24 mouse cellular contexts compared by ENCODE assay signal in the genomic region with DNA sequence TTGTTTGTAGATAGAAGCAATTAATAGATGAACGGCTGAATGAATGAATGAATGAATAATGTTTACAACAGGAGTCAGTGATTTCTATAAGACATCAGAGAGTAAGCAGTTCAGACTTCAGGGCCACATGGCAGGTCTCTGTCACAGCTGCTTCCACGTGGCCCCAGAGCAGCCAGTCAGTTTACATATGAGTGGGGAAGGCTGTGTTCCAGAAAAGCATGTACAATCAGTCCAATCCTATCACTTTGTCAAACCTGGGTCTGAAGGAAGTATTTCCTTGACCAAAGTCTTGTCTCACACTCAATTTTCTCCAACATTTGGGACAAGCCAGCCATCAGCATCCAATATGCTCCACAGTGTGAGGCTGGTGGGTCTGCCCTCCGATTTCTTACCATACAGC.
DNase-seq lines count a peak whose midpoint lies in the region; ATAC-seq and TF ChIP-seq lines count a peak whose summit lies in the region.
"Had no signal": no experiment of that assay in that cellular context is flagged by ENCODE, and none has a peak within 500 bp of the region (broad histone marks: within the 10 kb centered on the region; RNA-seq: fewer than 3 reads in every experiment).

No protein-coding gene starts in this region.

- ATAC-seq in forebrain, embryonic 13.5 days: no peak
- no peak for ATAC-seq in heart, embryonic 11.5 days (replicated peaks; ENCODE audit: insufficient number of reproducible peaks, low FRiP score, low TSS enrichment)
- peak; percentile 91 for ATAC-seq in lung, embryonic 16.5 days (ENCODE audit: low read depth)
- no peak for ATAC-seq in midbrain, embryonic 15.5 days (replicated peaks)
- ATAC-seq in midbrain, postnatal 0 days (ENCODE audit: low FRiP score): no peak
- ATAC-seq: activated CD4-positive, CD25-positive, alpha-beta regulatory T cell, adult 4 months had no signal

- 78% methylated on average over 3 of the region's 3 CpGs for WGBS in forebrain, embryonic 13.5 days
- WGBS in forebrain, embryonic 10.5 days: 80% methylated on average over 3 of the region's 3 CpGs
- WGBS in heart, embryonic 11.5 days (ENCODE audit: insufficient replicate concordance): 68% methylated on average over 3 of the region's 3 CpGs
- WGBS in lung, embryonic 16.5 days: 46% methylated on average over 3 of the region's 3 CpGs
- WGBS in midbrain, embryonic 15.5 days: 83% methylated on average over 3 of the region's 3 CpGs
- 79% methylated on average over 3 of the region's 3 CpGs for WGBS in midbrain, postnatal 0 days

- H3K27ac ChIP-seq in forebrain, embryonic 13.5 days: 0 out of 2 replicates have a peak overlapping the region, but pooled peaks have one; percentile 38
- H3K27ac ChIP-seq in forebrain, embryonic 10.5 days: no peak overlapping the region
- H3K27ac ChIP-seq in heart, embryonic 11.5 days (ENCODE audit: low read depth, low read length): no peak overlapping the region
- H3K27ac ChIP-seq in lung, embryonic 16.5 days (ENCODE audit: low read length): peak overlapping the region; percentile 65; the same call in 1 of the 2 replicates
- H3K27ac ChIP-seq in midbrain, embryonic 15.5 days: peak overlapping the region; percentile 54; the same call in 1 of the 2 replicates
- no peak overlapping the region for H3K27ac ChIP-seq in midbrain, postnatal 0 days (ENCODE audit: low read depth, low read length)
- H3K27ac ChIP-seq: embryonic facial prominence, embryonic 10.5 days; heart, adult 2 months; heart, embryonic 10.5 days; hindbrain, embryonic 12.5 days; hindbrain, embryonic 15.5 days had no signal

- no peak overlapping the region for H3K4me2 ChIP-seq in forebrain, embryonic 13.5 days
- H3K4me2 ChIP-seq in heart, embryonic 11.5 days: no peak overlapping the region
- no peak overlapping the region for H3K4me2 ChIP-seq in lung, embryonic 16.5 days (ENCODE audit: low read depth, low read length)
- no peak overlapping the region for H3K4me2 ChIP-seq in midbrain, embryonic 15.5 days
- H3K4me2 ChIP-seq in midbrain, postnatal 0 days (ENCODE audit: low read depth, low read length, poor library complexity, severe bottlenecking): no peak overlapping the region
- H3K4me2 ChIP-seq: embryonic facial prominence, embryonic 13.5 days; hindbrain, embryonic 12.5 days; hindbrain, embryonic 15.5 days had no signal

- no peak for DNase-seq in forebrain, embryonic 10.5 days (ENCODE audit: extremely low spot score, low spot score)
- DNase-seq in heart, adult 11 months: peak; percentile 53
- no peak for DNase-seq in lung, postnatal 25 days (ENCODE audit: low spot score)
- no peak for DNase-seq in midbrain, postnatal 0 days (ENCODE audit: low spot score)
- DNase-seq: adrenal gland, adult 8-10 months; adrenal gland, postnatal 25 days; cerebellum, adult 11-12 months; cerebellum, adult 8-10 months; cerebellum, postnatal 10 days; cerebellum, postnatal 36 days; embryo, embryonic 11 days; gastrocnemius, postnatal 25 days; heart, adult 2 months had no signal

- no peak overlapping the region for H3K4me3 ChIP-seq in forebrain, embryonic 13.5 days
- H3K4me3 ChIP-seq in forebrain, embryonic 10.5 days: no peak overlapping the region
- H3K4me3 ChIP-seq in heart, embryonic 11.5 days (ENCODE audit: low read depth, low read length): no peak overlapping the region
- H3K4me3 ChIP-seq in lung, embryonic 16.5 days (ENCODE audit: low read length): no peak overlapping the region
- no peak overlapping the region for H3K4me3 ChIP-seq in midbrain, embryonic 15.5 days
- no peak overlapping the region for H3K4me3 ChIP-seq in midbrain, postnatal 0 days (ENCODE audit: low read depth, low read length)
- H3K4me3 ChIP-seq: embryonic facial prominence, embryonic 10.5 days; embryonic facial prominence, embryonic 13.5 days; erythroblast, embryonic 14.5 days; heart, adult 2 months; heart, embryonic 10.5 days; hindbrain, embryonic 12.5 days; hindbrain, embryonic 15.5 days had no signal

- no peaks in the 10 kb centered on the region for H3K36me3 ChIP-seq in forebrain, embryonic 13.5 days (ENCODE audit: poor library complexity, severe bottlenecking)
- no peaks in the 10 kb centered on the region for H3K36me3 ChIP-seq in forebrain, embryonic 10.5 days (replicated peaks)
- H3K36me3 ChIP-seq in heart, embryonic 11.5 days (ENCODE audit: control insufficient read depth, insufficient read depth, low read length): no peaks in the 10 kb centered on the region
- H3K36me3 ChIP-seq in lung, embryonic 16.5 days (ENCODE audit: control insufficient read depth, insufficient read depth, low read length): no peaks in the 10 kb centered on the region
- H3K36me3 ChIP-seq in midbrain, embryonic 15.5 days (replicated peaks): no peaks in the 10 kb centered on the region
- H3K36me3 ChIP-seq in midbrain, postnatal 0 days (ENCODE audit: insufficient read depth, low read length): no peaks in the 10 kb centered on the region
- H3K36me3 ChIP-seq: embryonic facial prominence, embryonic 10.5 days; embryonic facial prominence, embryonic 13.5 days; heart, embryonic 10.5 days; hindbrain, embryonic 12.5 days; hindbrain, embryonic 15.5 days had no signal

- H3K9me3 ChIP-seq in forebrain, embryonic 13.5 days (replicated peaks): no peaks in the 10 kb centered on the region
- no peaks in the 10 kb centered on the region for H3K9me3 ChIP-seq in forebrain, embryonic 10.5 days
- H3K9me3 ChIP-seq in heart, embryonic 11.5 days (replicated peaks; ENCODE audit: control insufficient read depth, low read length): no peaks in the 10 kb centered on the region
- 0 out of 2 replicates have a peak, but pooled peaks cover 1% of the 10 kb centered on the region for H3K9me3 ChIP-seq in lung, embryonic 16.5 days (ENCODE audit: control insufficient read depth, low read length)
- H3K9me3 ChIP-seq in midbrain, embryonic 15.5 days: no peaks in the 10 kb centered on the region
- no peaks in the 10 kb centered on the region for H3K9me3 ChIP-seq in midbrain, postnatal 0 days (ENCODE audit: low read length)
- H3K9me3 ChIP-seq: embryonic facial prominence, embryonic 10.5 days; embryonic facial prominence, embryonic 13.5 days; heart, embryonic 10.5 days; hindbrain, embryonic 12.5 days; hindbrain, embryonic 15.5 days had no signal

- no peak for TF ChIP-seq CTCF in midbrain, postnatal 0 days (IDR thresholded peaks at IDR 0.05)

- no peaks in the 10 kb centered on the region for H3K27me3 ChIP-seq in forebrain, embryonic 13.5 days
- H3K27me3 ChIP-seq in forebrain, embryonic 10.5 days (ENCODE audit: poor library complexity, severe bottlenecking): peaks cover 4% of the 10 kb centered on the region
- no peaks in the 10 kb centered on the region for H3K27me3 ChIP-seq in heart, embryonic 11.5 days (ENCODE audit: control insufficient read depth, insufficient read depth, low read length)
- no peaks in the 10 kb centered on the region for H3K27me3 ChIP-seq in lung, embryonic 16.5 days (ENCODE audit: control insufficient read depth, insufficient read depth, low read depth, low read length)
- no peaks in the 10 kb centered on the region for H3K27me3 ChIP-seq in midbrain, embryonic 15.5 days (replicated peaks)
- no peaks in the 10 kb centered on the region for H3K27me3 ChIP-seq in midbrain, postnatal 0 days (ENCODE audit: insufficient read depth, low read length)
- H3K27me3 ChIP-seq: embryonic facial prominence, embryonic 13.5 days; hindbrain, embryonic 12.5 days; hindbrain, embryonic 15.5 days had no signal

- H3K4me1 ChIP-seq in forebrain, embryonic 13.5 days: peaks cover 25% of the 10 kb centered on the region
- peaks cover 20% of the 10 kb centered on the region for H3K4me1 ChIP-seq in forebrain, embryonic 10.5 days
- H3K4me1 ChIP-seq in heart, embryonic 11.5 days (ENCODE audit: control insufficient read depth, insufficient read depth, low read length): peaks cover 7% of the 10 kb centered on the region
- H3K4me1 ChIP-seq in lung, embryonic 16.5 days (replicated peaks; ENCODE audit: control insufficient read depth, insufficient read depth, low read length): peaks cover 3% of the 10 kb centered on the region; the same call in 1 of the 2 replicates
- H3K4me1 ChIP-seq in midbrain, embryonic 15.5 days: peaks cover 22% of the 10 kb centered on the region
- 0 out of 2 replicates have a peak, but pooled peaks cover 2% of the 10 kb centered on the region for H3K4me1 ChIP-seq in midbrain, postnatal 0 days (ENCODE audit: insufficient read depth, low read length)

- H3K9ac ChIP-seq in forebrain, embryonic 13.5 days: no peak overlapping the region
- H3K9ac ChIP-seq in heart, embryonic 11.5 days (ENCODE audit: low read depth, low read length): no peak overlapping the region
- H3K9ac ChIP-seq in lung, embryonic 16.5 days (ENCODE audit: low read length): no peak overlapping the region
- H3K9ac ChIP-seq in midbrain, embryonic 15.5 days: no peak overlapping the region
- H3K9ac ChIP-seq in midbrain, postnatal 0 days (replicated peaks; ENCODE audit: low read length, poor library complexity, severe bottlenecking): no peak overlapping the region
- H3K9ac ChIP-seq: embryonic facial prominence, embryonic 13.5 days; hindbrain, embryonic 12.5 days; hindbrain, embryonic 15.5 days had no signal

Comparison
In these comparisons a context has a peak if more than half of its experiments do, and no peak if none do; other contexts are left out.
1. H3K27ac ChIP-seq: peak in forebrain, embryonic 13.5 days (single experiment), lung, embryonic 16.5 days (single experiment) and midbrain, embryonic 15.5 days (single experiment); none in forebrain, embryonic 10.5 days (single experiment), heart, embryonic 11.5 days (single experiment) and midbrain, postnatal 0 days (single experiment).